Mouse (Mus musculus) olfactory bulb, adult 2 months (tissue): ENCODE measurements around the gene Mrps6.

ENCODE experiments used
- CTCF ChIP-seq: fragments of 200-500 bp; IDR thresholded peaks from 2 replicates; pipeline ENCODE4 v1.5.1; 2012; ENCODE audit warnings: low read depth, mild to moderate bottlenecking, low read length, moderate library complexity; ENCODE audit not compliant: insufficient read depth
- POLR2A ChIP-seq: fragments of 200-500 bp; IDR thresholded peaks from 2 replicates; pipeline ENCODE4 v1.6.1; 2012; ENCODE audit warnings: mild to moderate bottlenecking, low read depth, low read length, moderate library complexity; ENCODE audit not compliant: insufficient read depth

DNA sequence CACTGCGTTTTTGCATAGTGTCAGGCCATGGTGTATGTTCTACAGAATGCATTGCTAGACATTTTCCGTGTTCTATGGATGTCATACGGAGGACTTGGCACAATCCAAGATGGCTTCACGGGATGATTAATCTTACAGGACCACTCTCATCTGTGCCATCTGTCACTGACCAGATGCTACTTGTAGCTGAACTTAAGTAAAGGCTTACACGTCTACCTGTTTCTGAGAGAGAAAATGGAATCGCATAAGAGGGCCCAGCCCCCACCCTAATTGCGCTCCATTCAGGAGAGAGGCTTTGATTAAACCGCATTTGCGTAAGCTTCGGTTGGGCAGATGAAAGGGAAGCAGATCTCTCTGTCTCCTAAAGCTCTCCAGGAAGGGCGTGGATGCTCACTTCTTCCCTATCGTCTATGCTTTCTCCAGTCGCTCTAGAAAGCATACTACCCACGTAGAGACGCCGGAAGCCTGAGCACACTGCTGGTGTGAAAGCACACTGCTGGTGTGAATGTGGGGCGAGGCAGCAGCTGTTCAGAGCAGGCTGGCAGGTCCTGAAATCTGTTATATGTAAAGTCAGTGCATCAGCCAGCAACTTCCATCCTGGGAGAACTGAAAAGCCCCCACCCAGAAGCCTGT, 62.9 kb downstream of the Mrps6 start:
- TF ChIP-seq POLR2A (no peak), CTCF (no peak)
